Mouse (Mus musculus) erythroblast, embryonic 14.5 days (primary cell): Measurements from ENCODE around the gene Grin3b.

Source experiments
- GATA1 ChIP-seq: IDR thresholded peaks from 2 replicates; pipeline ENCODE4 v1.6.1; 2012; ENCODE audit warnings: low read length, inconsistent platforms, mixed read lengths
- TAL1 ChIP-seq: IDR thresholded peaks from 3 replicates; pipeline ENCODE4 v1.6.1; 2012; ENCODE audit warnings: low read length, inconsistent platforms, mixed read lengths

GRCm38 (mm10) chr10:79925785-79926490 is 44.6 kb upstream of the Grin3b start:
- no peak for TF ChIP-seq TAL1
- no peak for TF ChIP-seq GATA1
